Mouse (Mus musculus) ES-Bruce4 (cell line): ENCODE data around the gene Hmga1b.
"Not testable (repeated sequence)": the region's sequence is repeated elsewhere in the genome, so short reads cannot be mapped to it uniquely, and the experiment has no call there.

Experiments used
- CTCF ChIP-seq: IDR thresholded peaks from one replicate; pipeline ENCODE4 v1.8.1; 2011; ENCODE audit warnings: low read depth, low read length
- POLR2A ChIP-seq: IDR thresholded peaks from one replicate; pipeline ENCODE4 v1.8.1; 2011; ENCODE audit warnings: low read length; ENCODE audit not compliant: insufficient read depth

GRCm38 (mm10) chr11:120729432-120730050, 33.1 kb upstream of the Hmga1b start:
- not testable (repeated sequence) for TF ChIP-seq CTCF, POLR2A
